Mouse (Mus musculus): ENCODE data around the gene Actl6b. TPM values are rescaled to one million over a fixed set of nuclear protein-coding genes. Genes with fewer than 3 reads are reported as not detected.
A peak's percentile ranks its signal among the peaks of the same experiment; 100 is the strongest.

Actl6b gene
- total RNA-seq, 2 experiments from 2014 or later, result not detected

DNA sequence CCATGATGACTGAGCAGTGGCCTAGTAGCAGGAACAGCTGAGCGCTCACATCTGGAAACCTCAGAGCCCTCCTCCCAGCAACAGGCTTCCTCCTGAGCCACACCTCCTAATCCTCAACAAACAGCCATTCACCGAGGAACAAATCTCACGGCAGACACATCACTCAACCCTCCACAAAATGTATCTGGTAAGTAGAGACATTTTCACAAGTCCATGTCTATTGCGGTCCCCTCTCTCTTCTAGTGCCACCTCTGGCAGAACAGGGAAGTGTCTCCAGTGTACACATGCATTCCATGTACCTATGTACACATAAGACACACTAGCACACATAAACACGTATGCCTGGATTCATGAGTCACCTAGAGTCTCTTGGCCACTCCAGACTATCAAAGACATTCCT lies 2.2 kb upstream of the Actl6b start:
- intact Hi-C loops (cut with DNase I), result no loop called here
- DNase-seq, result no peak

GRCm38 (mm10) chr5:137553000-137553399 lies 317 bp upstream of the Actl6b start:
- intact Hi-C loops (cut with DNase I), result no loop called here
- DNase-seq, result no peak

DNA sequence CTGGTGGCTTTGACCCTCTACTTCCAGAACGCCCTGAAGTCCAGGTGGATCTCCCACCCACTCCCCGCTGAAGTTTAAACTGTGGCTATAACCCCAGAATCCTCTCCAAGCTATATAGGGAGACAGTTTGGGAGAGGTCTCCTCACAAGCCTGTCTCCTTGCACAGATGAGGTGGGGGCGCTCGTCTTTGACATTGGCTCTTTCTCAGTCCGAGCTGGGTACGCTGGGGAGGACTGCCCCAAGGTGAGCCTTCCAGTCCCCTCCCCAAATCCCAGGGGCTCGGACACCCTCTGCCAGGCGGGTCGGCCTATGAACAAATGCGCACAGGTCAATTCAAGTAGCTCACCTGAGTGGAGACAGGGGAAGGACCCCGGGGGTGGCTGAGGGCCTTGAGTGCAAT lies 581 bp downstream of the Actl6b start:
- no peak for DNase-seq
- intact Hi-C loops (cut with DNase I), result no loop called here

GRCm38 (mm10) chr5:137561556-137561955 lies 8.2 kb downstream of the Actl6b start:
- no peak for DNase-seq
- intact Hi-C loops (cut with DNase I), result no loop called here

DNA sequence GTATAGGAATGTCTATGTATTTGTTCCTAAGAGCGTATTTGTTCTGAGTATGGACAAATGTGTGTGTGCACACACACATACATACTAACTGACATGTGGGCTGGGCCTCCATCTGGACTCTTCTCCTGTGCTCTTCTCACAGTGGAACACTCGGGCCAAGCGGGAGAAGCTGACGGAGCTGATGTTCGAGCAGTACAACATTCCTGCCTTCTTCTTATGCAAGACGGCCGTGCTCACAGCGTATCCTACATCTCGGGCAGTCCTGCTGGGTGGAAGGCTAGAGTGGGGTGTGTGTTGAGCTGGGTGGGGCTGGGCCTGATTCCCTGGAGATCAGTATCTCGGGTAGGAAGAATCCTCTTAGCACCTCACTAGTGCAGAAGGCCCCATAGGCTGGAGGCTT lies 9.6 kb downstream of the Actl6b start:
- intact Hi-C loops (cut with DNase I), result no loop called here
- DNase-seq, result no peak

DNA sequence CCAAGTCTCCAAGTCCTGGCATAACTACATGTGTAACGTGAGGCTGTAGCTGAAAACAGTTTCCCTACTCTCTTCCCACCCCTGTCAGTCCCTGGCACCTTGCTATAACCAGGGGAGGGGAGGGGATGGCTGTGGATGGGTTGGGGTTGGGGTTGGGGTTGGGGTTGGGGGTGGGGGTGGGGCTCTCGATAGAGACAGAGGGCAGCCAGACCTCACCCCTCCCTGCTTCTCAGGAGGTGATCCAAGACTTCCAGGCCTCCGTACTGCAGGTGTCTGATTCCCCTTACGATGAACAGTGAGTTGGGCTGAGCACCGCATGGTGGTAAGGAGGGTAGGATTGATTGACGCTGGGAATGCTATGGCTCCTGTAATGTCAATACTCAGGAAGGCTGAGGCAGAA lies 12.4 kb downstream of the Actl6b start:
- no peak for DNase-seq
- intact Hi-C loops (cut with DNase I), result no loop called here

GRCm38 (mm10) chr5:137566416-137566815 lies 13.1 kb downstream of the Actl6b start:
- intact Hi-C loops (cut with DNase I), result no loop called here
- DNase-seq, result no peak

DNA sequence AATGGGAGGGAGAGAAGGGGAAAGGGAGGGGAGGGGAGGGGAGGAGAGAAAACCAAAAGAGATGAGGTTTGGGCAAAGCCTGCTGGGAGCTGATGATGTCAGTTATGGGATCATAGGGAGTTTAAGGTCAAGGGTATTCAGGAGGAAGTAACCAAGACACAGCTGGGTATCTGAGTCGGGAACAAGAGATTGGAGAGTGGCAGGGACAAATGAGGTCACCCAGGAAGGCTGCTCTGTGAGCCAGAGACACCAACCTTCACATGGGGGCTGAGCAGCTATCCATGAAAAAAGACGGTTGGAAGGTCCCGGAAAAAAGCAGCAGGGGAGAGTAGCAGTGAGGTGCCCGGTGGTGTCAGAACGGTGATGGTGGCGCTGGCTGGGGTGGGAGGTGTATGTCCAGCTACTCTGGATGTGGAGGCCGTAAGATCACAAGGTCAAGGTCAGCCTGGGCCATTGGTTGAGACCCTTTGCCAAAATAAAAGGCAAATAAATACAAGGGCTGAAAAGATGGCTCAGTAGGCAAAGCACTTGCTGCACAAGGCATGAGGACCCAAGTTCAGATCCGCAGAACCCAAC lies 15.0 kb downstream of the Actl6b start:
- no peak for DNase-seq
- intact Hi-C loops (cut with DNase I), result no loop called here

GRCm38 (mm10) chr5:137569031-137569430 lies 15.7 kb downstream of the Actl6b start:
- intact Hi-C loops (cut with DNase I), result no loop called here
- DNase-seq, result no peak

GRCm38 (mm10) chr5:137569665-137570064 lies 16.3 kb downstream of the Actl6b start, which contains the start of gene Tfr2:
Tfr2 (plus strand) TSS chr5:137569840.
- intact Hi-C loops (cut with DNase I), result no loop called here
- DNase-seq, result peak; percentile 30 to 50

DNA sequence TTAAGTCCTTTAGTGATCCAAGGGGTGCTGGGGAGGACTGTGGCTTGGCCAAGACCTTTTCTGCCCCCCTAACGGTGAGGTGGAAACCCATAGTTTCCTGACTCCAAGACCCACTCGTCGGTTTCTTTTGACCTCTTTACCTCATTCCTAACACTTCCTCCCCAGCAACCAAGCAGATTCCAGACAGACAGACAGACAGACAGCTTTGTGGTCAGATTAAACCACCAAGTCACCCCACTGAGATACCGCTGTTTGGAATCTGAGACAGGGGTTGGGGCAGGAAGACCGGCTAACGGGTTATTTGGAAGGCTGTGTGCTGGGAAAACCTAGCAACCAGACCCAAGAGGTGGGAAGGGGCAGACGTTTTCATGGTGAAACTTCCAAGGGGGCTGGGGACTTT lies 16.9 kb downstream of the Actl6b start:
- intact Hi-C loops (cut with DNase I), result no loop called here
- DNase-seq, result no peak

DNA sequence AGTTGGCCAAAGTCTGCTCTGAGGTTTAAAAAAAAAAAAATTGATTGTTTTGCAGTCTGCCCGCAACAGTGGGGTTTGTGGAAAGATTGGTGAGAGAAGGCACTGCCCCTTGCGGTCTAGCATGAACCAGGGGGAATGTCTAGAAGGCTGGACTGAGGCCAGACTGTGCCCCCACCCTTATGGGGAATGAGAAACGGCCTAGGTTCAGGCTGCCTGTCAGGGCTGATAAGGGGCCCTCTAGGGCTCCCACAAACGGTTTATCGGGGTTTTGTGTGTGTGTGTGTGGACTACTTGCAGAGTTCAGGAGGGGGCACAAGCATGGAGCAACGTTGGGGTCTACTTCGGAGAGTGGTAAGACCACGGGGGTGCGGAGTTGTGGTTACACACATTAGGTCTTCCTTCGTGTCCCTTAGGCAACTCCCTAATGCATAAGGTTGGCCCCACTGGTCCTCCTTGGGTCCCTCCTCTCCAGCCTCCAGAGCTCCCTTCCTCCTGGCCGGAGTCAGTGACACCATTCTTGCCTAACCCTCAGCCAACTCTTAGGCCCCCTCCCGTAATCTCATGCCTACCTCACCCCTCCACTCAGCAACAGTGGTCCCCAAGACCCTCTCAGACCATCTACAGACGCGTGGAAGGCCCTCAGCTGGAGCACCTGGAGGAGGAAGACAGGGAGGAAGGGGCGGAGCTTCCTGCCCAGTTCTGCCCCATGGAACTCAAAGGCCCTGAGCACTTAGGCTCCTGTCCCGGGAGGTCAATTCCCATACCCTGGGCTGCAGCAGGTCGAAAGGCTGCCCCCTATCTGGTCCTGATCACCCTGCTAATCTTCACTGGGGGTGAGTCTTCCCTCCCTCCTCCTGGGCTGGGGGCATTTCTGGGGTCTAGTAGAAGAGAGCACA lies 17.6 kb downstream of the Actl6b start:
- intact Hi-C loops (cut with DNase I), result no loop called here
- no peak for DNase-seq

- intact Hi-C loops (cut with DNase I), result no loop called here
- DNase-seq, result peak; percentile 31 to 49
These were observed 21.2 kb downstream of the Actl6b start for GRCm38 (mm10) chr5:137574470-137574901.

DNA sequence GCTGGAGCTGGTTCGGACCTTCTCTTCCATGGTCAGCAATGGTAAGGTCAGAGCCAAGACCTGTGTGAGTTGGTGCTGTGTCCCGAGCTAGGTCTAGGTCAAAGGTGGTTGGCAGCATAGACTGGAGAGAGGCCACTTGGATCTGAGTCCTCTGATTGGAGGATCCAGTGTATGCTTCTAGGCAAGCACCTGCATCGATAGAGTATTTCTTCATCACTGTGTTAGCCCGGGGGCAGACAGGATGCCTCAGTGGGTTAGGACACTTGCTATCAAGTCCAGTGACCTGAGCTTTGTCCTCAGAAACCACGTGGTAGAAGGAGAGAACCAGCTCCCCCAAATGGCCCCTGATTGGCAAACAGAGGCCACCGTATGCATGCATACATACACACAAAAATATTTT lies 26.9 kb downstream of the Actl6b start:
- intact Hi-C loops (cut with DNase I), result no loop called here
- no peak for DNase-seq

- intact Hi-C loops (cut with DNase I), result no loop called here
- DNase-seq, result no peak
These were observed 29.4 kb downstream of the Actl6b start for GRCm38 (mm10) chr5:137582702-137583101.

DNA sequence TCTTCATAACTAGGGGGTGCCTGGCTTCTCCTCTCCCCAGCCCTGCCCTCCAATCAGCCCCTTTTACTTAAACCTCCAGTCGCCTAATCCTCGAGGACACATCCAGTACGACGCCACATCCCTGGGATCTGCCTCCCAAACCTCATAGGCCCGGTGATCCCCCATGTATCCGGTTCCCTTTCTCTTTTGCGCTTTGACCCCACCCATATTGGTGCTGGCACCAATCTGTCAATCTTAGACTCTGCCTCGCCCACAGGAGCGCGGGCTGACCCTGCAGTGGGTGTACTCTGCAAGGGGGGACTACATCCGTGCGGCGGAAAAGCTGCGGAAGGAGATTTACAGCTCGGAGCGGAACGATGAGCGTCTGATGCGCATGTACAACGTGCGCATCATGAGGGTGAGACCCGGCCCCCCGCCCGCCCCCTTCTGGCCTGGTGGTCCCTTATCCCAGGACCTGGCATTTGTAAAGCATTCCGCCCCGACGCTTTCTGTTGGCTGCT lies 30.4 kb downstream of the Actl6b start:
- intact Hi-C loops (cut with DNase I), result no loop called here
- DNase-seq, result peak; percentile 49 to 54

GRCm38 (mm10) chr5:137584976-137585375 lies 31.7 kb downstream of the Actl6b start:
- intact Hi-C loops (cut with DNase I), result loop anchor here (1.0 to 5.0 kb wide), 2 partner anchors 48 to 67 kb away; no protein-coding TSS in a partner anchor
- peak; percentile 73 to 76 for DNase-seq

DNA sequence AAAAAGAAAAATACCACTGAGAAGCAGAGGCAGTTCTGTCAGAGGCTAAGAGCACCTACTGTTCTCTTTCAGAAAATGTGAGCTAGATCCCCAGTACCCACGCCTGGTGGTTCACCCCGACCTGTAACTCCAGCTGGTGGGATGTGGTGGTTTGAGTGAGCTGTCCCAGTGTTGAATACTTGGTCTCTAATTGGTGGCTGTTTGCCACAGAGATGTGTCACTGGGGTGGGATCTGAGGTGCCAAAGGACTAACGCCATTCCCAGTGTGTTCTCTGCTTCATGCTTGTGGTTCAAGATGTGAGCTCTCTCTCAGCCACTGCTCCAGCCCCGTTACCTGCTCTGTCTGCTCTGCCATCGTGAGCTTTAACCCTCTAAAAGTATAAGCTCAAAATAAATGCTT lies 37.2 kb downstream of the Actl6b start:
- no peak for DNase-seq
- intact Hi-C loops (cut with DNase I), result no loop called here

- intact Hi-C loops (cut with DNase I), result no loop called here
- no peak for DNase-seq
These were observed 42.6 kb downstream of the Actl6b start for GRCm38 (mm10) chr5:137595921-137596320.

- no peak for DNase-seq
- intact Hi-C loops (cut with DNase I), result no loop called here
These were observed 43.4 kb downstream of the Actl6b start for GRCm38 (mm10) chr5:137596601-137597261.

- DNase-seq, result no peak
- intact Hi-C loops (cut with DNase I), result no loop called here
These were observed 44.3 kb downstream of the Actl6b start for GRCm38 (mm10) chr5:137597625-137598024.

Measured in heart, postnatal 10 days (tissue).